Mouse (Mus musculus): Measurements from ENCODE around the gene Emc6. TPM values are rescaled to one million over a fixed set of nuclear protein-coding genes. Genes with fewer than 3 reads are reported as not detected.

Emc6 gene
- polyA plus RNA-seq, 1 experiment from 2014 or later, result 137 TPM

- Histone ChIP-seq H3K36me3 (peaks cover 45% of the 10 kb centered on the region), H3K27me3 (ENCODE audit: low read depth, poor library complexity, severe bottlenecking) (no peaks in the 10 kb centered on the region), H3K27ac (replicated peaks) (peak overlapping the region; percentile 93), H3K4me1 (peaks cover 42% of the 10 kb centered on the region), H3K9me3 (replicated peaks) (peaks cover 38% of the 10 kb centered on the region), H3K4me3 (peak overlapping the region; percentile 91)
- DNase-seq (ENCODE audit: low spot score), result no peak
- 62% methylated on average over 11 of the region's 11 CpGs for WGBS
Measured at GRCm38 (mm10) chr11:73137116-73137515, 39.7 kb downstream of the Emc6 start.

DNA sequence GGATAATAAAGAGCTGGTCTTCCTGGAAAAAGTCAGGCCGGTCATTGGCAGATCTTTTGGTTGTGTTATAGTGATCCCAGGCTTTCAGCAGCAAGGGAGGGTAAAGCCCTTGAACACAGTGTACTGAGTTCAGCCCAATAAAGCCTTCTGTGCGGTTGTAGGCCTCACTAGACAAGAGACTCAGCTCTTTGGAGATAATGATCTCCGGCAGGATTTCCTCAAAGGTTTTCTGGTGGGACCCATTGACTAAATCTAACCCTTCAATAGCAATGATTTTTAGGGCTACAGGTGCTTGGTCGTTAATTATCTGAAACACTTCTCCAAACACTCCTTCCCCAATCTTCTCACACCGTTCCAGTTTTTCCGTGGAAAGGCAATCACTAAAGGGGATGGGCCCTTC lies 40.2 kb downstream of the Emc6 start:
- peaks cover 40% of the 10 kb centered on the region for H3K9me3 ChIP-seq (replicated peaks)
- H3K4me1 ChIP-seq, result peaks cover 42% of the 10 kb centered on the region
- no peak for DNase-seq (ENCODE audit: low spot score)
- H3K27ac ChIP-seq (replicated peaks), result no peak overlapping the region
- peak overlapping the region; percentile 91 for H3K4me3 ChIP-seq
- H3K36me3 ChIP-seq, result peaks cover 51% of the 10 kb centered on the region
- 92% methylated on average over 6 of the region's 6 CpGs for WGBS
- no peaks in the 10 kb centered on the region for H3K27me3 ChIP-seq (ENCODE audit: low read depth, poor library complexity, severe bottlenecking)

DNA sequence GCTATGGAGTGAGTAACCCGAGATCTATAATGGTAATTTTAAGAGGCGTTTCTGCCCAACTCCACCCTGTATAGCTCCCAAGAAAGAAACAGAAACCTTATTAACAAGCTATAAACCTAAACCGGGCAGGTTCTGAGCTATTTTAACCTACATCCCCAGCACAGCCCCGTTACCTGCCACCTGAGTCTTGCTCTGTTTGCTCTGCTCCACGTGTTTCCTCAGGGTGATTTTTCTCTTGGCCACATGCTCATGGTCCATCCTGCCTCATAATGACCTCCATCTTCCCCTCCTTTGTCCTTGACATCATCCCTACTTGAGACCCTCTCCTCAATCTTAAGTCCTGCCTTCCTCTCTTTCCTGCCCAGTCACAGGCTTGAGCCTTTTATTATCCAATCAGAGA lies 42.6 kb downstream of the Emc6 start:
- DNase-seq (ENCODE audit: low spot score), result no peak
- no peak overlapping the region for H3K27ac ChIP-seq (replicated peaks)
- H3K4me1 ChIP-seq, result peaks cover 42% of the 10 kb centered on the region
- WGBS, result 93% methylated on average over 5 of the region's 5 CpGs
- H3K27me3 ChIP-seq (ENCODE audit: low read depth, poor library complexity, severe bottlenecking), result no peaks in the 10 kb centered on the region
- peaks cover 40% of the 10 kb centered on the region for H3K9me3 ChIP-seq (replicated peaks)
- peak overlapping the region; percentile 31; the same call in 1 of the 2 replicates for H3K4me3 ChIP-seq
- peaks cover 74% of the 10 kb centered on the region for H3K36me3 ChIP-seq

DNA sequence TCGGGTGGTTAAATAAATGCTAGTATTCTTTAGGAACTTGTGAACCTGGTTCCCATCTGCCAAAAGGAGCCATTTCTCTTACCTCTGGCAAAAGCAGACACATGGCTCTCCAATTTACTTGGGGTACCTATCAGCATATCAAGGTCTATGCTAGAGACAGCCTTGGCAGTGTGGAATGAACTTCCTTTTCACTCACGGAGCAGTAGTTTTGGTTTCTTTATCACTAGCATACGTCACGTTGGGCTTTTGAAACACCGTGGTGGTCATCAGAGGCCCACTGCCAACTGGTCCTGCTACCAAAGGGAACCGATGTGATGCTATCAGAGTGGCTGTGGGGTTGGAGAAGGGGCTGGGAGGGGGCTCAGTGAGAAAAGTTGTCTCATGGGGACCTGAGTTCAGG lies 43.8 kb downstream of the Emc6 start:
- H3K4me1 ChIP-seq, result peaks cover 37% of the 10 kb centered on the region
- no peak for DNase-seq (ENCODE audit: low spot score)
- no peak overlapping the region for H3K27ac ChIP-seq (replicated peaks)
- H3K9me3 ChIP-seq (replicated peaks), result peaks cover 40% of the 10 kb centered on the region
- H3K4me3 ChIP-seq, result no peak overlapping the region
- H3K27me3 ChIP-seq (ENCODE audit: low read depth, poor library complexity, severe bottlenecking), result no peaks in the 10 kb centered on the region
- H3K36me3 ChIP-seq, result peaks cover 86% of the 10 kb centered on the region
- 96% methylated on average over 6 of the region's 6 CpGs for WGBS

DNA sequence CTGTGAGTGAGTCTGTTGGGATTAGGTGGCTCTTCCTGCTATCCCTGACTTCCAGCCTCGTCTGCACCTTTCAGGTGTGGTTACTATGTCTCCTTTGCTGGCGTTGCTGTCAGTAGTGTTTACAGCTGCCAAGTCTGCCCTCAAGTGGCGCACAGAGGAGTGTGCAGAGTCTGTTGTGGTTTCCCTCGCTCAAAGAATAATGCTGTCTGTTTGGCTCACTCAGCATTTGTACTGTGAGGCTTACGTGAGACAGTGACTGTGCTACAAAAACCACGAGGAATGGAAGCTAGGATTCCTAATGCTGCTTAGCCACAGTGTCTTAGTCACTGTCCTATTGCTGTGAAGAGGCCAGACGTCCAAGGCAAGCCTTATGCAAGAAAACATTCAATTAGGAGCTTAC lies 45.8 kb downstream of the Emc6 start:
- peaks cover 95% of the 10 kb centered on the region for H3K36me3 ChIP-seq
- H3K27ac ChIP-seq (replicated peaks), result no peak overlapping the region
- DNase-seq (ENCODE audit: low spot score), result no peak
- peaks cover 18% of the 10 kb centered on the region for H3K4me1 ChIP-seq
- 87% methylated on average over 7 of the region's 7 CpGs for WGBS
- peaks cover 46% of the 10 kb centered on the region for H3K9me3 ChIP-seq (replicated peaks)
- H3K4me3 ChIP-seq, result no peak overlapping the region
- no peaks in the 10 kb centered on the region for H3K27me3 ChIP-seq (ENCODE audit: low read depth, poor library complexity, severe bottlenecking)

- no peak overlapping the region for H3K27ac ChIP-seq (replicated peaks)
- H3K9me3 ChIP-seq (replicated peaks), result peaks cover 8% of the 10 kb centered on the region; the same call in 1 of the 2 replicates
- H3K36me3 ChIP-seq, result peaks cover 79% of the 10 kb centered on the region
- H3K27me3 ChIP-seq (ENCODE audit: low read depth, poor library complexity, severe bottlenecking), result no peaks in the 10 kb centered on the region
- H3K4me3 ChIP-seq, result no peak overlapping the region
- H3K4me1 ChIP-seq, result no peaks in the 10 kb centered on the region
- no peak for DNase-seq (ENCODE audit: low spot score)
- 92% methylated on average over 6 of the region's 6 CpGs for WGBS
Measured at GRCm38 (mm10) chr11:73126495-73126894, 50.3 kb downstream of the Emc6 start.

Other genes with a start within 250 kb of the Emc6 start
- gene Atp2a3, start 215.9 kb downstream of the Emc6 start, polyA plus RNA-seq (2016; fragmentation: Nextera tagmentation; extraction: Ambion mirVana), result 1.2 TPM in 2 replicates
- gene P2rx1, start 177.9 kb downstream of the Emc6 start, polyA plus RNA-seq (2016; fragmentation: Nextera tagmentation; extraction: Ambion mirVana), result 1.2 TPM in 2 replicates
- 5.4 and 7.5 TPM in 2 replicates for gene Camkk1, start 158.0 kb downstream of the Emc6 start, polyA plus RNA-seq (2016; fragmentation: Nextera tagmentation; extraction: Ambion mirVana)
- 11.7 and 12.2 TPM in 2 replicates for gene Ncbp3, start 129.3 kb downstream of the Emc6 start, polyA plus RNA-seq (2016; fragmentation: Nextera tagmentation; extraction: Ambion mirVana)
- 0.39 and 0.60 TPM in 2 replicates for gene Itgae, start 86.5 kb downstream of the Emc6 start, polyA plus RNA-seq (2016; fragmentation: Nextera tagmentation; extraction: Ambion mirVana)
- gene Haspin, start 38.7 kb downstream of the Emc6 start, polyA plus RNA-seq (2016; fragmentation: Nextera tagmentation; extraction: Ambion mirVana), result 22.4 and 24.5 TPM in 2 replicates
- 0.21 and 0.29 TPM in 2 replicates for gene P2rx5, start 16.6 kb downstream of the Emc6 start, polyA plus RNA-seq (2016; fragmentation: Nextera tagmentation; extraction: Ambion mirVana)
- gene Tax1bp3, start within 50 bp of the Emc6 start, polyA plus RNA-seq (2016; fragmentation: Nextera tagmentation; extraction: Ambion mirVana), result 175 and 199 TPM in 2 replicates
- gene Ctns, start 22.0 kb upstream of the Emc6 start, polyA plus RNA-seq (2016; fragmentation: Nextera tagmentation; extraction: Ambion mirVana), result 15.1 and 17.2 TPM in 2 replicates
- 0.97 and 1.0 TPM in 2 replicates for gene Shpk, start 22.4 kb upstream of the Emc6 start, polyA plus RNA-seq (2016; fragmentation: Nextera tagmentation; extraction: Ambion mirVana)
- not detected in 2 replicates for gene Trpv1, start 57.3 kb upstream of the Emc6 start, polyA plus RNA-seq (2016; fragmentation: Nextera tagmentation; extraction: Ambion mirVana)
- gene Trpv3, start 90.4 kb upstream of the Emc6 start, polyA plus RNA-seq (2016; fragmentation: Nextera tagmentation; extraction: Ambion mirVana), result not detected in 2 replicates
- gene Aspa, start 152.6 kb upstream of the Emc6 start, polyA plus RNA-seq (2016; fragmentation: Nextera tagmentation; extraction: Ambion mirVana), result 0.17 TPM in 1 of 2 replicates, not detected in the other
- not detected in 2 replicates for gene Gm49340, start 152.7 kb upstream of the Emc6 start, polyA plus RNA-seq (2016; fragmentation: Nextera tagmentation; extraction: Ambion mirVana)
- not detected in 2 replicates for gene Spata22, start 152.7 kb upstream of the Emc6 start, polyA plus RNA-seq (2016; fragmentation: Nextera tagmentation; extraction: Ambion mirVana)
- not detected in 2 replicates for gene Olfr20, start 173.7 kb upstream of the Emc6 start, polyA plus RNA-seq (2016; fragmentation: Nextera tagmentation; extraction: Ambion mirVana)
- not detected in 2 replicates for gene Olfr376, start 194.2 kb upstream of the Emc6 start, polyA plus RNA-seq (2016; fragmentation: Nextera tagmentation; extraction: Ambion mirVana)
- gene Olfr1, start 222.6 kb upstream of the Emc6 start, polyA plus RNA-seq (2016; fragmentation: Nextera tagmentation; extraction: Ambion mirVana), result not detected in 2 replicates

Measured in midbrain, embryonic 10.5 days (tissue).